Mouse (Mus musculus): ENCODE measurements around the gene Cdr2l. TPM values are rescaled to one million over a fixed set of nuclear protein-coding genes. Genes with fewer than 3 reads are reported as not detected.
A peak's percentile ranks its signal among the peaks of the same experiment; 100 is the strongest.

Gene Cdr2l
- total RNA-seq, 1 experiment: 8.5 TPM

- Histone ChIP-seq H3K9me3 (ENCODE audit: control insufficient read depth, insufficient read depth, low read depth, low read length) (no peaks in the 10 kb centered on the region), H3K4me3 (ENCODE audit: insufficient read depth in 1 of 2, low read depth in 1 of 2, low read length in 2 of 2, poor library complexity in 1 of 2, severe bottlenecking in 1 of 2) (no peak overlapping the region), H3K36me3 (ENCODE audit: control insufficient read depth, insufficient read depth, low read length, poor library complexity, severe bottlenecking) (no peaks in the 10 kb centered on the region), H3K9ac (ENCODE audit: insufficient read depth, low read depth, low read length, poor library complexity, severe bottlenecking) (no peak overlapping the region), H3K27ac (ENCODE audit: insufficient read depth, low read depth, low read length, poor library complexity, severe bottlenecking) (no peak overlapping the region), H3K4me1 (ENCODE audit: control insufficient read depth in 2 of 2, insufficient read depth in 2 of 2, low read length in 2 of 2, poor library complexity in 1 of 2) (peaks cover 0 to 4% of the 10 kb centered on the region in 2 experiments; a peak in 1 of 4 replicates)
- peak; percentile 66 for DNase-seq (ENCODE audit: low read depth, low spot score)
- in situ Hi-C loops (cut with MboI; ENCODE audit: low sequenced_read_pairs in 2 of 2, unreplicated experiment in 2 of 2): no loop called here
- TF ChIP-seq HCFC1 (IDR thresholded peaks at IDR 0.05; ENCODE audit: borderline replicate concordance, insufficient read depth, low read length) (no peak), ZC3H11A (IDR thresholded peaks at IDR 0.05; ENCODE audit: borderline replicate concordance, low read depth, low read length) (peak; percentile 74; the same call in 1 of the 2 replicates), ZNF384 (IDR thresholded peaks at IDR 0.05; ENCODE audit: low read depth, low read length) (no peak)
Observed at GRCm38 (mm10) chr11:115354183-115354582, 27.5 kb upstream of the Cdr2l start.

- in situ Hi-C loops (cut with MboI; ENCODE audit: low sequenced_read_pairs in 2 of 2, unreplicated experiment in 2 of 2): no loop called here
- no peak overlapping the region for H3K27ac ChIP-seq (ENCODE audit: insufficient read depth, low read depth, low read length, poor library complexity, severe bottlenecking)
Observed at GRCm38 (mm10) chr11:115358468-115358867, 23.2 kb upstream of the Cdr2l start.

DNA sequence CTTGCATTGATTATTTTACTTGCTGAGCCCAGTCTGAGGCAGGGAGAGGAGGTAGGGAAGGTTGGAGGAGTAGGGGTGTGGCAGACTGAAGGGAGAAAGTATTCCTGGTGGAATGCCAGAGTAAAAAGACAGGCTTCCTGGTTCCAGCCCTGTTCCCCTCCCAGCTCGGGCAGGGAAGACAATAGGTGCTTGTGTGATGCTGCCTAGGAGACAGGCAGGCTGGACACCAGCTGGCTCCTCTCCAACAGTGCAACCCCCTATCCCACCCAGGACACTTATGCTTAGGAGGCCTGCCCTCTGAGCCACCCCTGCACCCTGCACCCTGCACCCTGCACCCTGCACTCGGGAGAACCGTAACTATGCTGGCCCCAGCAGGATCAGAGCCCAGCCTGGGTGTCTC is 22.4 kb upstream of the Cdr2l start:
- in situ Hi-C loops (cut with MboI; ENCODE audit: low sequenced_read_pairs in 2 of 2, unreplicated experiment in 2 of 2): no loop called here
- no peak for DNase-seq (ENCODE audit: low read depth, low spot score)

More at GRCm38 (mm10) chr11:115358468-115358867, 23.2 kb upstream of the Cdr2l start:
- TF ChIP-seq CHD2 (IDR thresholded peaks at IDR 0.05; ENCODE audit: low read depth, low read length) (no peak), MAFK (IDR thresholded peaks at IDR 0.05; ENCODE audit: insufficient read depth, low read depth, low read length) (no peak), HCFC1 (IDR thresholded peaks at IDR 0.05; ENCODE audit: borderline replicate concordance, insufficient read depth, low read length) (no peak), ZNF384 (IDR thresholded peaks at IDR 0.05; ENCODE audit: low read depth, low read length) (no peak), ZC3H11A (IDR thresholded peaks at IDR 0.05; ENCODE audit: borderline replicate concordance, low read depth, low read length) (0 out of 2 replicates have a peak, but pooled peaks have one; percentile 14)
- no peak for DNase-seq (ENCODE audit: low read depth, low spot score)
- Histone ChIP-seq H3K9me3 (ENCODE audit: control insufficient read depth, insufficient read depth, low read depth, low read length) (no peaks in the 10 kb centered on the region), H3K9ac (ENCODE audit: insufficient read depth, low read depth, low read length, poor library complexity, severe bottlenecking) (no peak overlapping the region), H3K4me3 (ENCODE audit: insufficient read depth in 1 of 2, low read depth in 1 of 2, low read length in 2 of 2, poor library complexity in 1 of 2, severe bottlenecking in 1 of 2) (no peak overlapping the region), H3K36me3 (ENCODE audit: control insufficient read depth, insufficient read depth, low read length, poor library complexity, severe bottlenecking) (no peaks in the 10 kb centered on the region), H3K4me1 (ENCODE audit: control insufficient read depth in 2 of 2, insufficient read depth in 2 of 2, low read length in 2 of 2, poor library complexity in 1 of 2) (peaks cover 0 to 8% of the 10 kb centered on the region in 2 experiments; a peak in 1 of 4 replicates)

DNA sequence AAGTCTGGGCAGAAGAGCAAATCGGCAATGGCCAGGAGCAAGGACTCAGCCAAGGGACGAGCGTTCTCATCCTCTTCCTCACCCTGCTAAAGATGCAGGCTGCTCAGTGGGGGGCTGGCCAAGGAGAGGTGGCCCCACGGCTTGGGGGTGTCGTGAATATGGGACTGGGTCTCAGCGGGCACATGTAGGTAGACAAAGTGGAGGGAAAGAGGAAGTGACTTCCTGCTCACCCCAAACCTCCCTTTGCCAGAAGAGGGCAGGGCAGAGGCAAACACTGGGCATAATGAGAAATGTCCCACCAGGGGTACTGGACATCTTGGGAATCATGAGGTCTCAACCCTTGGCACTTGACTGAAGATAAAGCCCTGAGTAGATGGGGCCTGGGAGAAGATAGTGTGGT is 22.0 kb upstream of the Cdr2l start:
- H3K27ac ChIP-seq (ENCODE audit: insufficient read depth, low read depth, low read length, poor library complexity, severe bottlenecking): no peak overlapping the region
- in situ Hi-C loops (cut with MboI; ENCODE audit: low sequenced_read_pairs in 2 of 2, unreplicated experiment in 2 of 2): no loop called here
- H3K9me3 ChIP-seq (ENCODE audit: control insufficient read depth, insufficient read depth, low read depth, low read length): no peaks in the 10 kb centered on the region
- H3K9ac ChIP-seq (ENCODE audit: insufficient read depth, low read depth, low read length, poor library complexity, severe bottlenecking): no peak overlapping the region
- no peak for DNase-seq (ENCODE audit: low read depth, low spot score)
- H3K4me1 ChIP-seq (ENCODE audit: control insufficient read depth in 2 of 2, insufficient read depth in 2 of 2, low read length in 2 of 2, poor library complexity in 1 of 2): peaks cover 0 to 6% of the 10 kb centered on the region in 2 experiments; a peak in 1 of 4 replicates
- no peaks in the 10 kb centered on the region for H3K36me3 ChIP-seq (ENCODE audit: control insufficient read depth, insufficient read depth, low read length, poor library complexity, severe bottlenecking)
- no peak for TF ChIP-seq MAFK (IDR thresholded peaks at IDR 0.05; ENCODE audit: insufficient read depth, low read depth, low read length)
- no peak overlapping the region for H3K4me3 ChIP-seq (ENCODE audit: insufficient read depth in 1 of 2, low read depth in 1 of 2, low read length in 2 of 2, poor library complexity in 1 of 2, severe bottlenecking in 1 of 2)

More for the DNA sequence above, 22.4 kb upstream of the Cdr2l start:
- Histone ChIP-seq H3K27ac (ENCODE audit: insufficient read depth, low read depth, low read length, poor library complexity, severe bottlenecking) (no peak overlapping the region), H3K36me3 (ENCODE audit: control insufficient read depth, insufficient read depth, low read length, poor library complexity, severe bottlenecking) (no peaks in the 10 kb centered on the region), H3K4me1 (ENCODE audit: control insufficient read depth in 2 of 2, insufficient read depth in 2 of 2, low read length in 2 of 2, poor library complexity in 1 of 2) (peaks cover 0 to 8% of the 10 kb centered on the region in 2 experiments; a peak in 1 of 4 replicates), H3K9ac (ENCODE audit: insufficient read depth, low read depth, low read length, poor library complexity, severe bottlenecking) (no peak overlapping the region), H3K4me3 (ENCODE audit: insufficient read depth in 1 of 2, low read depth in 1 of 2, low read length in 2 of 2, poor library complexity in 1 of 2, severe bottlenecking in 1 of 2) (no peak overlapping the region), H3K9me3 (ENCODE audit: control insufficient read depth, insufficient read depth, low read depth, low read length) (no peaks in the 10 kb centered on the region)
- TF ChIP-seq MAFK (IDR thresholded peaks at IDR 0.05; ENCODE audit: insufficient read depth, low read depth, low read length): no peak
- no peak for TF ChIP-seq ZNF384 (IDR thresholded peaks at IDR 0.05; ENCODE audit: low read depth, low read length)
- no peak for TF ChIP-seq HCFC1 (IDR thresholded peaks at IDR 0.05; ENCODE audit: borderline replicate concordance, insufficient read depth, low read length)
- no peak for TF ChIP-seq CHD2 (IDR thresholded peaks at IDR 0.05; ENCODE audit: low read depth, low read length)
- no peak for TF ChIP-seq ZC3H11A (IDR thresholded peaks at IDR 0.05; ENCODE audit: borderline replicate concordance, low read depth, low read length)

- Histone ChIP-seq H3K4me1 (ENCODE audit: control insufficient read depth in 2 of 2, insufficient read depth in 2 of 2, low read length in 2 of 2, poor library complexity in 1 of 2) (peaks cover 0 to 6% of the 10 kb centered on the region in 2 experiments; a peak in 1 of 4 replicates), H3K4me3 (ENCODE audit: insufficient read depth in 1 of 2, low read depth in 1 of 2, low read length in 2 of 2, poor library complexity in 1 of 2, severe bottlenecking in 1 of 2) (no peak overlapping the region), H3K9ac (ENCODE audit: insufficient read depth, low read depth, low read length, poor library complexity, severe bottlenecking) (no peak overlapping the region), H3K36me3 (ENCODE audit: control insufficient read depth, insufficient read depth, low read length, poor library complexity, severe bottlenecking) (no peaks in the 10 kb centered on the region), H3K9me3 (ENCODE audit: control insufficient read depth, insufficient read depth, low read depth, low read length) (no peaks in the 10 kb centered on the region), H3K27ac (ENCODE audit: insufficient read depth, low read depth, low read length, poor library complexity, severe bottlenecking) (no peak overlapping the region)
- no peak for DNase-seq (ENCODE audit: low read depth, low spot score)
- TF ChIP-seq ZNF384 (IDR thresholded peaks at IDR 0.05; ENCODE audit: low read depth, low read length) (no peak), HCFC1 (IDR thresholded peaks at IDR 0.05; ENCODE audit: borderline replicate concordance, insufficient read depth, low read length) (no peak), CHD2 (IDR thresholded peaks at IDR 0.05; ENCODE audit: low read depth, low read length) (no peak), MAFK (IDR thresholded peaks at IDR 0.05; ENCODE audit: insufficient read depth, low read depth, low read length) (no peak), ZC3H11A (IDR thresholded peaks at IDR 0.05; ENCODE audit: borderline replicate concordance, low read depth, low read length) (no peak)
- in situ Hi-C loops (cut with MboI; ENCODE audit: low sequenced_read_pairs in 2 of 2, unreplicated experiment in 2 of 2): no loop called here
Observed at GRCm38 (mm10) chr11:115364136-115364535, 17.6 kb upstream of the Cdr2l start.
